Mouse (Mus musculus) intestine, embryonic 15.5 days (tissue): ENCODE results near the gene Ppp1r11. TPM values are rescaled to one million over a fixed set of nuclear protein-coding genes. Genes with fewer than 3 reads are reported as not detected.
A peak's percentile ranks its signal among the peaks of the same experiment; 100 is the strongest.

ENCODE experiments used
- ATAC-seq: fragments of 200-750 bp; cut with Nextera tagmentation; 2 replicates; pipeline ENCODE4 v1.8.0; 2017; ENCODE audit warnings: moderate TSS enrichment, moderate library complexity
- H3K27ac ChIP-seq: fragments of 300-500 bp; sonication (generic); 2 replicates; pipeline ENCODE4 v1.5.1; 2015; ENCODE audit warnings: mild to moderate bottlenecking, inconsistent platforms
- H3K27me3 ChIP-seq: fragments of 300-500 bp; sonication (generic); replicated peaks from 2 replicates; pipeline ENCODE4 v1.6.1; 2015; ENCODE audit warnings: inconsistent platforms
- H3K36me3 ChIP-seq: fragments of 300-500 bp; sonication (generic); 2 replicates; pipeline ENCODE4 v1.6.1; 2015; ENCODE audit warnings: inconsistent platforms
- H3K4me1 ChIP-seq: fragments of 300-500 bp; sonication (generic); replicated peaks from 2 replicates; pipeline ENCODE4 v1.6.1; 2015; ENCODE audit warnings: inconsistent platforms
- H3K4me2 ChIP-seq: fragments of 300-500 bp; sonication (generic); replicated peaks from 2 replicates; pipeline ENCODE4 v1.6.1; 2015; ENCODE audit warnings: mild to moderate bottlenecking, inconsistent platforms
- H3K4me3 ChIP-seq: fragments of 300-500 bp; sonication (generic); replicated peaks from 2 replicates; pipeline ENCODE4 v1.5.1; 2015; ENCODE audit warnings: inconsistent platforms
- H3K9ac ChIP-seq: fragments of 300-500 bp; sonication (generic); 2 replicates; pipeline ENCODE4 v1.6.1; 2015; ENCODE audit warnings: inconsistent platforms
- H3K9me3 ChIP-seq: fragments of 300-500 bp; sonication (generic); 2 replicates; pipeline ENCODE4 v1.6.1; 2016; ENCODE audit warnings: inconsistent platforms
- WGBS: fragments of 180-500 bp; shearing (Covaris S2); methylation state at CpG from one replicate; pipeline ENCODE4 v1.1.7; 2015; 5-methylcytosine and 5-hydroxymethylcytosine counted together
- polyA plus RNA-seq: library from polyadenylated mRNA; unstranded; fragments of >200 nt; fragmentation: Nextera tagmentation; extraction: Ambion mirVana; gene quantifications from 2 replicates; pipeline ENCODE4 v1.2.1, GENCODE M21; 2015

Gene Ppp1r11
- polyA plus RNA-seq, 1 experiment from 2014 or later = 95.4 TPM

DNA sequence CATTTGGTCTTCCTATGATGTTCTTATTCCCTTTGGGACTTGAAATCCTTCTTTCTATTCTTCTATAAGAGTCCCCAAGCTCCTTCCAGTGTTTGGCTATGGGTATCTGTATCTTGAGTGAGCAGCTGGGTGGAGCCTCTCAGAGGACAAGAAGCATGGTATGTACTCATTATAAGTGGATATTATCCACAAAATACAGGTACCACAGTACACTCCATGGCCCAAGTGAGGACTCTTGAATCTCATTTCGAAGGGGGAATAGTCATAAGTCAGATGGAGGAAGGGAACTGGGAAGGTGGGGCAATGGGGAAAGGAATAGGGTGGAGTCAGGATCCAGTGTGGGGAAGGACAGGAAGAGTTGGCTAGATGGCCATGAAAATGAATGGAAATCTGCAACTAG, 1.5 kb upstream of the Ppp1r11 start:
- Histone ChIP-seq H3K4me1 (peaks cover 7% of the 10 kb centered on the region), H3K27me3 (no peaks in the 10 kb centered on the region), H3K36me3 (peaks cover 8% of the 10 kb centered on the region; the same call in 1 of the 2 replicates), H3K4me2 (no peak overlapping the region), H3K9ac (no peak overlapping the region), H3K27ac (no peak overlapping the region), H3K4me3 (no peak overlapping the region), H3K9me3 (no peaks in the 10 kb centered on the region)
- WGBS = 94% methylated on average over 1 of the region's 1 CpGs
- no peak for ATAC-seq

DNA sequence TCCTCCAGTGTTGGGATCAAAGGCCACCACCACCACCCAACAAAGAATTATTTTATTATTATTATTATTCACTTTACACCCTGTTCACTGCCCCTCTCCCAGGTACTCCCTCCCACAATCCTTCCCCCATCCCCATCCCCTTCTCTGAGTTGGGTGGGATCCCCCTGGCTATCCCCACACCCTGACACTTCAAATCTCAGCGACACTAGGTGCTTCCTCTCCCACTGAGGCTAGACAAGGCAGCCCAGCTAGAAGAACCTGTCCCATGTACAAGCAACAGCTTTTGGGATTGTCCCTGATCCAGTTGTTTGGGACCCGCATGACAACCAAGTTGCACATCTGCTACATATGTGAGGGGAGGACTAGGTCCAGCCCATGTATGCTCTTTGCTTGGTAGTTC, 1.1 kb upstream of the Ppp1r11 start:
- H3K27me3 ChIP-seq = no peaks in the 10 kb centered on the region
- WGBS = 91% methylated on average over 2 of the region's 2 CpGs
- no peak overlapping the region for H3K4me3 ChIP-seq
- H3K27ac ChIP-seq = no peak overlapping the region
- H3K36me3 ChIP-seq = peaks cover 8% of the 10 kb centered on the region; the same call in 1 of the 2 replicates
- H3K9ac ChIP-seq = no peak overlapping the region
- no peak for ATAC-seq
- no peaks in the 10 kb centered on the region for H3K9me3 ChIP-seq
- H3K4me2 ChIP-seq = no peak overlapping the region
- peaks cover 10% of the 10 kb centered on the region for H3K4me1 ChIP-seq

DNA sequence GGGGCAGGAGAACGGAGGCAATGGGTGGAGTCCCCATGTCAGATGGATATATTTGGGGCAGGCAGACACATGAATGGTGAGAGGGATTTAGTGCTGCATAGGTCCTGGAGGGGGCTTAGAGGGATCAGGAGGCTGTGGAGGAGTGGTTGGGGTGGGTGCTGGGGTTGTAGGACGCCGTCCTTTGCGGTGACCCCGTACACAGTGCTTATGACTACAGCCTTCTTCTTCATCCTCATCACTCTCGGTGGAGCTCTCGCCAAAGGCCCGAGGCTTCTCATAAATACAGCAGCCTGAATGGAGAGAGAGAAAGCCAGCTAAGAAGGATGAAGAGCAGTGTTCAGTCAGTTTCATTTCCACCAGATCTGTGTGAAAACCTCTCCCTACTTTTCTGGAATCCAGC, 2.3 kb downstream of the Ppp1r11 start:
- Histone ChIP-seq H3K9me3 (no peaks in the 10 kb centered on the region), H3K27me3 (peaks cover 13% of the 10 kb centered on the region), H3K36me3 (peaks cover 4% of the 10 kb centered on the region; the same call in 1 of the 2 replicates), H3K4me3 (no peak overlapping the region), H3K27ac (no peak overlapping the region), H3K4me1 (peaks cover 18% of the 10 kb centered on the region), H3K4me2 (no peak overlapping the region), H3K9ac (no peak overlapping the region)
- ATAC-seq = no peak
- 93% methylated on average over 8 of the region's 8 CpGs for WGBS

DNA sequence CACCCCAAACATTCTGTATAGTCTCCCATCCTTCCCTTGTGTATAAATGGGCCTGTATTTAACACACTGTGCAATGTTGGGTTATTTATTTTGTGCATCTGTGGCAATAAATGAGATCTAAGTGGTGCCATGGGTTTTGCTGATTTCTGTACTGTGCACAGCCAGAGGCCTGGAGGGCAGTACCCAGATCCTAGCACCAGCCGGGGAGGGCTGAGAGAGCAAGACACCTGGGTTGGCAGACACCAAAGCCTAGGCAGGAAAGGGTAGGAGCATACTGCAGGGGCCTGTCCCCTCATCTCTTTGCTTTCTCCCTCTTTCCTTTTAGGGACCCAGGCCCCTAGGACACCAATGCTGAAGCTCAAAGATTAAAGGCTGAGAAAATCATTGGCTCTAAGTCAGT, 3.3 kb downstream of the Ppp1r11 start:
- WGBS = 88% methylated on average over 1 of the region's 1 CpGs
- H3K9me3 ChIP-seq = no peaks in the 10 kb centered on the region
- H3K36me3 ChIP-seq = peaks cover 4% of the 10 kb centered on the region; the same call in 1 of the 2 replicates
- no peak overlapping the region for H3K9ac ChIP-seq
- H3K4me3 ChIP-seq = no peak overlapping the region
- no peak for ATAC-seq
- no peak overlapping the region for H3K4me2 ChIP-seq
- H3K27ac ChIP-seq = no peak overlapping the region
- peaks cover 22% of the 10 kb centered on the region for H3K27me3 ChIP-seq
- peaks cover 19% of the 10 kb centered on the region for H3K4me1 ChIP-seq

DNA sequence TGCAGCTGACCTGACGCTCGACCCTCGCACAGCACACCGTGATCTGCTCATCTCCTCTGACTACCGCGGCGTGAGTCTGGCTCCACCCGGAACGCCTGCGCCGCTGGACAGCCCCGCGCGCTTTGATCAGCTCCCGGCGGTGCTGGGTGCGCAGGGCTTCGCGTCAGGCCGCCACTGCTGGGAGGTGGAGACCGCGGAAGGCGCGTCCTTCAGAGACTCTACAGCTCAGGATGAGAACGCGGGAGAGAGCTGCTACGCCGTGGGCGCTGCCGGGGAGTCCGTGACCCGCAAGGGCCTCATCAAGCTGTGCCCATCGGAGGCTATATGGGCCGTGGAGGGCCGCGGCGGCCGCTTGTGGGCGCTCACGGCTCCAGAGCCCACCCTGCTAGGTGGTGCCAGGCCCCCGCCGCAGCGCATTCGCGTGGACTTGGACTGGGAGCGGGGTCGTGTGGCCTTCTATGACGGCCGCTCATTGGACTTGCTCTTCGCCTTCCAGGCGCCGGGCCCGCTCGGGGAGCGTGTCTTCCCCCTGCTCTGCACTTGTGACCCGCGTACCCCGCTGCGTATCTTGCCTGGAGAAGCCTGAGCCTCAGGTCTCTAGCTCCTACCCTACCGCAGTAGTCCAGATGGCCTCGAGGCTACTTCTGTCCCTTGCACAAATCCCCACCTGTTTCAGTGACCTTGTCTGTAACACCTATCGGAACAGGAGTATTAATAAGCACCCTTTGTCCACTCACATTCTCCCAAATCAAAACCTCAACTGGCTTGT, 4.3 kb downstream of the Ppp1r11 start:
- 2% methylated on average over 62 of the region's 62 CpGs for WGBS
- H3K4me1 ChIP-seq = peaks cover 29% of the 10 kb centered on the region
- peaks cover 32% of the 10 kb centered on the region for H3K27me3 ChIP-seq
- H3K9ac ChIP-seq = peak overlapping the region; percentile 67
- peak overlapping the region; percentile 99 for H3K4me2 ChIP-seq
- H3K4me3 ChIP-seq = peak overlapping the region; percentile 52
- no peak overlapping the region for H3K27ac ChIP-seq
- no peaks in the 10 kb centered on the region for H3K9me3 ChIP-seq
- ATAC-seq = peak; percentile 42
- peaks cover 4% of the 10 kb centered on the region; the same call in 1 of the 2 replicates for H3K36me3 ChIP-seq

DNA sequence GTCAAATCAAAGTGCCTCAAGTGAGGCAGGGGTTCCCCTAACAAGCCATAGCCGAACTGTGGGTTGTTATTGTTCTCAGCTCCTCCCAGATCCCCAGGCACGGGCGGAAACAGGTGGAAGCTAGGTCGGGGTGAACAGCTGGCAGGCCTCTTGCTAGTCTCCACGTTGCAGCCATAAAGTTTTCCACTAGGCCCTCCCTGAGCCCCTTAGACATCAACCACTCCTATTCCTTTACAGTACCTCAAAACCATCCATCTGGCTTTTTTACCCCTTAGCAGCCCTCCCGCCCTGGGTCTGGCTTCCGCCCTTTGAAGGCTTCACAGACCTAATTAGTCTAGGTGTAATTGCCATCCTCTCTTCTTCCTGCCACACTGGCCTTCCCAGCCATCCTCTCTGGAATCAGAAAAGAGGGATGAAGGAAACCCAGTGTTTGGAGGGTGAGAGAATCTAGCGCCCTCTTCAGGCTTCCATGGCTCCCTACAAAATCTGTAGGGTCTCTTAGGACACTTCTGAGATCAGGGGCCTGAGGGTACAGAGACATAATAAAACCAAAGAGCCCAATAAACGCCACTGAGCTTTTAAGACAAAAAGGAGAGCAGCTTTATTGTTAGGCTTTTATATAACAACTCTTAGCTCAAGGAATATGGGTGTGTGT, 7.3 kb downstream of the Ppp1r11 start:
- 20% methylated on average over 9 of the region's 9 CpGs for WGBS
- Histone ChIP-seq H3K4me1 (peaks cover 25% of the 10 kb centered on the region), H3K4me3 (no peak overlapping the region), H3K4me2 (no peak overlapping the region), H3K9me3 (no peaks in the 10 kb centered on the region), H3K27ac (no peak overlapping the region), H3K9ac (no peak overlapping the region), H3K27me3 (peaks cover 35% of the 10 kb centered on the region), H3K36me3 (peaks cover 4% of the 10 kb centered on the region; the same call in 1 of the 2 replicates)
- no peak for ATAC-seq

DNA sequence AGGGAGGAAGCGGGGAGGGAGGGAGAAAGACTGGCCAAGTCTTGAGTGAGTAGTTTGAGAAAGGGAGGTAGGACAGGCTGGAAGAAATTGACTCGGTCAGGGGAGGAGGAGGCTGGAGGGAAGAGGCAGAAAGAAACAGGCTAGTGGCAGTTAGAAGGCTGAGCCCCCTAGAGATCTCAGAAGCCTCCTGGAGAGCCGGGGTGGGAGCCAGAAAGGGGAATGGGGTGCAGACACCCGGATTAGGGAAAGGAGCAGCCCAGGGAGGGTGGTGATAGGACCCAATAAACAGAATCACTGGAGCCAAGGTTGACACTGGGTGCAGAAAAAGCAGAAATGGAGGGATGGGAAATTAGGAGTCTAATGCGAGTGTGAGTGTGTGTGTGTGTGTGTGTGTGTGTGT, 7.8 kb downstream of the Ppp1r11 start:
- H3K27me3 ChIP-seq = peaks cover 35% of the 10 kb centered on the region
- H3K36me3 ChIP-seq = no peaks in the 10 kb centered on the region; the same call in 1 of the 2 replicates
- H3K9ac ChIP-seq = no peak overlapping the region
- peaks cover 25% of the 10 kb centered on the region for H3K4me1 ChIP-seq
- peak overlapping the region; percentile 43 for H3K4me3 ChIP-seq
- 24% methylated on average over 5 of the region's 5 CpGs for WGBS
- no peaks in the 10 kb centered on the region for H3K9me3 ChIP-seq
- no peak for ATAC-seq
- peak overlapping the region; percentile 91 for H3K4me2 ChIP-seq
- H3K27ac ChIP-seq = no peak overlapping the region

DNA sequence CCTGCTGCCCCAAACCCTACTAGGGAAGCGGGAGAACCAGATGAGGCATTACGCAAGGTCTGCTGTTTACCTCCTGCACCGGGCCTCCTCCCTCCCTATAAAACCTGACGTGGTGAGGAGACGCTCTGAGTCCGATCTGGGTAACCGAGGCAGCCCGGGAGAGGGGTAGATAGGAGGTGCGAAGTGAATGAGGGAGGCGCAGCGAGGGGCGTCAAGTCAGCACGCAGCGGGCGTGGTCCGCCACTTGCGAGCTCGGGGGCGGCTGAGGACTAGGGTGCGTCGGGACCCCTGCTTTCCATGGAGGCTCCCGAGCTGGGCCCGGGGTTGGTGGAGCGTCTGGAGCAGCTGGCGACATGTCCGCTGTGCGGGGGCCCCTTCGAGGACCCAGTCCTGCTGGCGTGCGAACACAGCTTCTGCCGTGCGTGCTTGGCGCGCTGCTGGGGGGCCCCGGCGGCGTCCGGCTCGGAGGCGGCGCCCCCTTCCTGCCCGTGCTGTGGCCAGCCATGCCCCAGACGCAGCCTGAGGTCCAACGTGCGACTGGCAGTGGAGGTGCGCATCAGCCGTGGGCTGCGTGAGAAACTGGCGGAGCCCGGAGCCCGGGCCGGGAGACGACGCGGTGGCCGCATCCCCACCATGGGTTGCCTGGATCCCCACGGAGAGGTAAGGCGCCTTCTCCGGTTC, 8.6 kb downstream of the Ppp1r11 start, which contains the start of gene Rnf39:
Gene Rnf39 (plus strand): TSS at position 128 of the 681 bp plus-strand sequence.
- no peak within 1 kb of the TSS for H3K27ac ChIP-seq
- no peaks in the 10 kb centered on the region for H3K9me3 ChIP-seq
- peak; percentile 61 for ATAC-seq
- H3K4me2 ChIP-seq = peak within 1 kb of the TSS; percentile 91
- H3K36me3 ChIP-seq = no peaks in the 10 kb centered on the region
- peak within 1 kb of the TSS; percentile 43 for H3K4me3 ChIP-seq
- H3K27me3 ChIP-seq = peaks cover 35% of the 10 kb centered on the region
- 2% methylated on average over 59 of the region's 59 CpGs for WGBS
- peaks cover 25% of the 10 kb centered on the region for H3K4me1 ChIP-seq
- H3K9ac ChIP-seq = peak within 1 kb of the TSS; percentile 45

DNA sequence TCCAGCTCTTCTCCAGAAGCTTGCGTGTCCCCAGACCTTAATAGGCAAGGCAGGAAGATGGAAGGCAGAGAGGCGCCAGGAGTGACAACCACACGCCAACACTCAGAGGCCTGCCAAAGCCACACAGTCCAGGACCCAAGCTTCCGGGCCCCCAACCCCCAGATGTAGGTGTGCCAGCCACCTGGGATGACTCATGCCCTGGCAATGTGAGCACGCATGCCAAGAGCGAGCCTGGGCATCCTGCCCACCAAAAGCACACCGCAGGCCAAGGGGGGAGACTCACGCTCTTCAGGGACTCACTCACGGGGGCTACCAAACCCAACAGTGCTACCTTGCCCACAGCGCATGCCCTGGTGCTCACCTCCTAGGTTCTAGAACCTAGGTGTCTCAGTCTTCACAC, 9.2 kb downstream of the Ppp1r11 start:
- H3K9ac ChIP-seq = no peak overlapping the region
- peak overlapping the region; percentile 43 for H3K4me3 ChIP-seq
- peaks cover 35% of the 10 kb centered on the region for H3K27me3 ChIP-seq
- peaks cover 20% of the 10 kb centered on the region for H3K4me1 ChIP-seq
- H3K4me2 ChIP-seq = peak overlapping the region; percentile 91
- no peaks in the 10 kb centered on the region for H3K36me3 ChIP-seq
- no peak overlapping the region for H3K27ac ChIP-seq
- WGBS = 47% methylated on average over 10 of the region's 10 CpGs
- no peaks in the 10 kb centered on the region for H3K9me3 ChIP-seq
- ATAC-seq = no peak; the same call in 1 of the 2 replicates

DNA sequence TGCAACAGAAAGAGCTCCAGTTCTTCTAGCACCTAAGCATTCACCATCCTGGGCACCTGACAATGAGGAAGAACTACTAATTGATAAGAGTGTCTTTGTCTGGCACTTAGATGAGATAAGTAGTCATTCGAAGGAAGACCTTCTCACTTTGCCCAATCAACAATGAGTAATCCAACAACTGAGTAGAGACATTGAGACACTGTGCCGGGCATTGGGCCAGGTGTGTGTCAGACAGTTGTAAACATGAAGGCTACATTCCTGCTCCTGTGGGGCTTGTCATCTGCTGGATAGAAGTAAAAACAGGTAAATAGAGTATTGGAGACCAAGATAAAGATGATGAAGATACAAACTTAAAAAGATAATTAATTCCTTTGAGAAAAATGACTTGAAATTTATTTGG, 13.5 kb downstream of the Ppp1r11 start:
- Histone ChIP-seq H3K9ac (no peak overlapping the region), H3K27ac (no peak overlapping the region), H3K4me3 (no peak overlapping the region), H3K9me3 (no peaks in the 10 kb centered on the region), H3K4me2 (no peak overlapping the region), H3K27me3 (peaks cover 11% of the 10 kb centered on the region), H3K4me1 (peaks cover 7% of the 10 kb centered on the region), H3K36me3 (no peaks in the 10 kb centered on the region)
- 58% methylated on average over 2 of the region's 2 CpGs for WGBS
- no peak for ATAC-seq

DNA sequence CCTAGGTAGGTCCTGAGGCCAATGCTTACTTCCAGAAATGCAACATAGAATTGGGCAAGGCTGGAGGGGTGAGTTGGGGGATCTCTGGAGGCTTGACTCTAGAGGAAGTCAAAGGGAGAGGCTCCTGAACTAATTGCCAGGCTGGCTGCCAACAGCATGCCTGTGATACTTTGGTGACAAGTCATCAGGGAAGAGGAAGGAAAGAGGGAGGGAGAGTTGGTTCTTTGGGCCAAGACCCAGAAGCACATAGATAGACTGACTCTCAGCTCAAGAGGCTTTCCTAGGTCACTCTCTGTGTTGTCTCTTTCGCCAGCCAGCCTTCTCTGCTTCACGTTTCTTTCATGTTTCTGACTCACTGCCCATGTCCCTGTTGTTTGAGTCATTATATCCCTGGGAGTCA, 19.7 kb downstream of the Ppp1r11 start:
- H3K4me2 ChIP-seq = no peak overlapping the region
- 69% methylated on average over 2 of the region's 2 CpGs for WGBS
- H3K9ac ChIP-seq = no peak overlapping the region
- H3K27ac ChIP-seq = no peak overlapping the region
- ATAC-seq = no peak
- H3K36me3 ChIP-seq = no peaks in the 10 kb centered on the region
- H3K4me3 ChIP-seq = no peak overlapping the region
- H3K9me3 ChIP-seq = no peaks in the 10 kb centered on the region
- no peaks in the 10 kb centered on the region for H3K4me1 ChIP-seq
- H3K27me3 ChIP-seq = no peaks in the 10 kb centered on the region

DNA sequence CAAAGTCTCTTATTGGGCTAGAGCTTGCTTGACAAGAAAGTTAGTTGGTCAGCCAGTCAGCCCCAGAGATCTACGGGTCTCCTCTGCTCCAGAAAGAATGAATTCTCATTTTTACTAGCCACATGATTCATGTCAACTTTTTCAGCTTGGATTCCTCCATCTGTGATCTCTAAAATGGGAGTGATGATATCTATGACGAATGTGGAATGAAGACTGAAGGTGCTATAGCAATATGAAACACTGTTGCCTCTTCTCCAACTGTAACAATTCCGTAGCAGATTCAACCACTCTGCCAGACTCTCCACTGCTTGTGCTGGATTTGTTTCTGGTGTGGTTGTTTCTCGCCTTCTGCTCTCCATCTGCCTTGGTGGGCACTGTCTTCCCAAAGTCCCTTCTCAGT, 20.4 kb downstream of the Ppp1r11 start:
- H3K4me3 ChIP-seq = no peak overlapping the region
- H3K4me2 ChIP-seq = no peak overlapping the region
- no peak overlapping the region for H3K27ac ChIP-seq
- H3K36me3 ChIP-seq = no peaks in the 10 kb centered on the region
- no peak for ATAC-seq
- H3K27me3 ChIP-seq = no peaks in the 10 kb centered on the region
- WGBS = 77% methylated on average over 4 of the region's 4 CpGs
- no peaks in the 10 kb centered on the region for H3K9me3 ChIP-seq
- H3K4me1 ChIP-seq = no peaks in the 10 kb centered on the region
- no peak overlapping the region for H3K9ac ChIP-seq
